Mouse (Mus musculus) cerebellum, adult 11 months (tissue): ENCODE data around the gene Ubr1.
A peak's percentile ranks its signal among the peaks of the same experiment; 100 is the strongest.
"Not testable (repeated sequence)": the region's sequence is repeated elsewhere in the genome, so short reads cannot be mapped to it uniquely, and the experiment has no call there.

ENCODE experiments used
- DNase-seq: peaks from one replicate; pipeline ENCODE4 v3.0.0; 2022

Ubr1 gene

GRCm38 (mm10) chr2:120970559-120971080, at the start of gene Ubr1:
TSS of gene Ubr1 (minus strand) at chr2:120970715.
- DNase-seq, result peak; percentile 80

- no peak for DNase-seq
These were observed 46.6 kb upstream of the Ubr1 start for GRCm38 (mm10) chr2:121017151-121017550.

DNA sequence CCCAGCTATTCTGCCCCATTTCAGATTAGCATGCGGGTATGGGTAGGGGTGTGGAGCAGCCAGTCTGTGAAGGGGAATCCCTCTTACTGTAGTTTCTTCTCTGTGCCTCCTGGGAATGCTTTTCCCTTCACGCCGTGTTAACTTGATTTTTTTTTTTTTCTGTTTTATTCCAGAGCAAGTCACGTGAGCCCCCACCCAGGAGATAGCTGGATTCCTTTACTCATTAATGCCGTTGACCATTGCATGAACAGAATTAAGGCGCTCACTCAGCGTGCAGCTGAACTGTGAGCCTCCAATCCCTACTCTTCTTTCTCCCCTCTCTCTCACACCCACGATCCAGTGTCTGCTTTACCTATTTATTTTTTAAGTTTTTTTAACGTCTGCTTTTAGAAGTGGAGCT, 45.7 kb upstream of the Ubr1 start:
- no peak for DNase-seq

- DNase-seq, result no peak
These were observed 45.0 kb upstream of the Ubr1 start for GRCm38 (mm10) chr2:121015507-121015906.

GRCm38 (mm10) chr2:121012676-121013075, 42.2 kb upstream of the Ubr1 start:
- no peak for DNase-seq

GRCm38 (mm10) chr2:121009071-121009677, 38.7 kb upstream of the Ubr1 start:
- DNase-seq, result no peak

GRCm38 (mm10) chr2:121008664-121009007, 38.1 kb upstream of the Ubr1 start:
- DNase-seq, result no peak

- DNase-seq, result peak; percentile 79
These were observed 37.6 kb upstream of the Ubr1 start, which contains the start of gene Ccndbp1 for GRCm38 (mm10) chr2:121007925-121008663. TSS of gene Ccndbp1 (plus strand) at chr2:121008403.

DNA sequence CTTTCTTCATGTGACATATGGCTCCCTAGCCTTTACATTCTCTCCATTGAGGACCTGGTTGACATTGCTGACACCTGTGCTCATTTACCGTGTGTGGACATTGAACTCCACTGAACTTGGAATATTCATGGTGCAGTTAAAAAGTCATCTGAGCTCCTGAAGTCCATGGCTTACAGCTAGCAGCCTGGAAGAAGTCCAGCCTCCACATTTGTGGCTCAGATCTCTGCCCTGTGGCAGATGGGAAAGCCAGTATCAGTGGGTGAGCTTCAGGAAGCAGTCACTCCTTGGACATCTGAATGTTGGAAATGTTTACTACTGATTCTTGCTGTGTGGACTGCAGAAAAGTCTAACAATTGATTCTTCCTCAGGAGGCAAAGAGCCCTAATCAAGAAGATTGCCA, 36.5 kb upstream of the Ubr1 start:
- DNase-seq, result peak; percentile 83

DNA sequence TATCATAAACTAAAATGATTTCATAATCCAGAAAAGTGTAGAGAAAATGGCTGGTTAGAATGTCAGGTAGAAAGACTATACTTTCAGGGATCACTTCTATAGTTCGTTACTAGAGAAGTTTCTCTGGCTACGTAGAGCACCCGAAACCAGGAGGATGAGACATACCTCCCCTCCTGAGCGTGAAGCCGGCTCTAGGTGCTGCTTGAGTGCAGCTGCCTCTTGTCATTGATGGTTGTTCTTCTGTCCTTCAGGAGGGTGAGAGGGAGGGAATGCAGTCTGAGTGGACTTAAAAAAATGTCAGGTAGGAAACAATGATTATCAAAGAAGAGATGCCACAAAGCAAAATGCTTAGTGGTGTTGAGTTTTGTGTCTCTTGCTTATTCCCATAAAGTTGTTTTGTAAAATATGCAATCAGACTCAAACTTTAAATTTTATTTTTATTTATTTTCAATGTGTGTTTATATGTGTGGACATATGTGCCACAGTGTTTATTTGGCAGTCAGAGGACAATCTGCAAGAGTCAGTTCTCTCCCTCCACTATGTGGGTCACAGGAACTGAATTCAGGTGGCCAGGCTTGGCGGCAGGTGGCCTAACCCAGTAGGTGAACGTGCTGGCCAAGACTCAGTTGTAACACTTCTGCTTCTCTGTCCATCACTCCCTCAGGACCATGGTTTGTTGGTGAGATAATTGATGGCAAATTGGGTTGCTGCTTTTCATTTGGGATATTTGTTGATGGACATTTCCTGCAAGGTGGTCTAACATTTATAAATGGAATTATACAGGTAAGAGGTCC, 33.7 kb upstream of the Ubr1 start:
- peak; percentile 81 for DNase-seq

DNA sequence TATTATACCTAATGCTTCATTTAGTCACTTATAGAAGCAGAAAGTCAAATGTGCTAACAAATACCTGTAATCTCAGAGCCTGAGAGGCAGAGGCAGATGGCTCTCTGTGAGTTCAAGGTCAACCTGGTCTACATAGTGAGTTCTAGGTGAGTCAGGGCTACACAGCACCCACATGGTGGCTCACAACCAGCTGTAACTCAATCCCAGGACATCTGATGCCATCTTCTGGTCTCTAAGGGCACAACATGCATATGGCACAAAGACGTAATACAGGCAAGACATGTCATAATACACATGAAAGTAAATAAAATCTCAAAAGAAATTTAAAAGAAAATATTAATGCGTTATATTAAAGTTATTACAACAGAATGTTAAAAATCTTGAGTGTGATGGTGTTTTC, 33.1 kb upstream of the Ubr1 start:
- no peak for DNase-seq

DNA sequence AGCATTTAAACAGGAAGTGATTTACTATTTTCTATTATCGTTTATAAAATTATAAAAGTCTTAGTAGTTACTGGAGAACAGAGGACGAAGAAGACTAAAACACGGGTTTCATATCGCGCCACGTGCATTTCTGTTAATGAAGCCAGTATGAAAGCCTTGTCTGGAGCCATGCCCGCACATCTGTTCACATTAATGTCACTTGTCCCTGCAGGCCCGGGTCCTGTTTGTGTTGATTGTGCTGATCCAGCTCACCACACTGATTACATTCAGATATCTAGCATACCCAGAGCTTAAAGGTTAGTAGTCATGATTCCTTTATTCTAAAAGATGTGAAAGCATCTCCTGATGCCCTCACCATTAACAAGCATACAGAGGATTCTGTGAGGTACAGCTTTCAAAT, 28.3 kb upstream of the Ubr1 start:
- no peak for DNase-seq

- DNase-seq, result not testable (repeated sequence)
These were observed 26.1 kb upstream of the Ubr1 start for GRCm38 (mm10) chr2:120996607-120997006.

GRCm38 (mm10) chr2:120991196-120991595, 20.7 kb upstream of the Ubr1 start:
- no peak for DNase-seq

- no peak for DNase-seq
These were observed 14.7 kb upstream of the Ubr1 start for GRCm38 (mm10) chr2:120985241-120985640.

DNA sequence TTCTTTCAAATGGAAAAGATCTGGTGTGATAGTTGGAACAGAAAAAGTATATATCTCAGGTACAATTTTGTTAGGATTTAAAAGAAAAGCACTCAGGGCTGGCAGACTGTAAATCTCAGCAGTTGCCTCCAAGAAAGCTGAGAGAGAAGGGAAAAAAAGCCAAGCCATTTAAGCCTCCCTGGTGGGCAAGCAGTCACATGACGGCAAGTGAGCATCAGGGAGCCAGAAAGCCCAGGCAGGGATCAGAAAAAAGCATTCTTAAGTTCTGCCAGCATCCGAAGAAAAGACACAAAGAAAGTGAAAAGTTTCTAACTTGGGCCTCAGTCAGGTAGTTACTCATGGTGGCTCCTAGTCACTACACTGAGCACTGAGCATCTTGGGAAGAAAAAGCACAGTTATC, 13.1 kb upstream of the Ubr1 start:
- DNase-seq, result no peak

DNA sequence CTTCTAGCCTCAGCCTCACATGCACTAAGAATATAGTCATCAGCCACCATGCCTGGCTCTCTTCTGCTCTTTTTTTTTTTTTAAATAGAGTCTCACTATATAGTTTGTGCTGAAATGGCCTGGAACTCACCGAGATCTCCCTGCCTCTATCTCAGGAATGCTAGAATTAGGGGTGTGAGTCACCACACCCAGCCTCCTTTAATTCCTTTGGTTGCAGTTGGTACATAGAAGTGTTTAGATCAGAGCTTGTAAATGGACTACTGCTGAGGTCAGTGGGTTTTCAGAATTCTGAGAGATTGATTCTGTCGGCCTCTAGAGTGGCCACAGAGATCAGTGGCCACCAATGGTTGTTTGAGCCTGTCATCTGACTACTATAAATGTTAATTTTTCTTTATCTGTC, 10.3 kb upstream of the Ubr1 start:
- no peak for DNase-seq

DNA sequence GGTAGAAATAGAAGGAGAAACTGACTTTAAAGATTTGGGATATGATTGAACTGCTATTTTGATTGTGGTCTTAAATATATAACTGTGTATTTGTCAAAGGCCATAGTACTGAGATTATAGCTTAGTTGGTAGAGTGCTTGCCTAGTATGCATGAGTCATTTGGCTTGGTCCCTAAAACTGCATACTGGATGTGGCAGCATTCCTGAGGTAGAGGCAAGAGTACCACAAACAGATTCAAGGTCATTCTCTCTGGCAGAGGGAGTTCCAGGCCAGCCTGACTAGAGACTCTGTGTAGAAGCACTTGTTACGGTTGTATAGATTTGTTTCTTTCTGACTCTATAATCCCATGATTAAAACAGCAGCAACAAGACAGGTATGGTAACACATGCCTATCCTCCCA, 9.3 kb upstream of the Ubr1 start:
- DNase-seq, result no peak

DNA sequence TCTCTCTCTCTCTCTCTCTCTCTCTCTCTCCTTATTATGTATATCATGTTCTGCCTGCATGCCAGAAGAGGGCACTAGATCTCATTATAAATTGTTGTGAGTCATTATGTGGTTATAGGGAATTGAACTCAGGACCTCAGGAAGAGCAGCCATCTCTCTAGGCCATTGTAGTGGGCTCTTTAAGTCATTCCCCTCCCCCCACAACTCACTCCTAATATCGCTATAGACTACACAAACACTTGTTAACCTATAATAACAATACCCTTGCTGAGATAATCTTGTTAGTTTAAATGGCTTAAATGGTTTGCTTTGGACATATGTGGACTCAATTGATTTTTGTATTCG, 8.2 kb upstream of the Ubr1 start:
- DNase-seq, result no peak

GRCm38 (mm10) chr2:120977926-120978692, 7.6 kb upstream of the Ubr1 start:
- no peak for DNase-seq

DNA sequence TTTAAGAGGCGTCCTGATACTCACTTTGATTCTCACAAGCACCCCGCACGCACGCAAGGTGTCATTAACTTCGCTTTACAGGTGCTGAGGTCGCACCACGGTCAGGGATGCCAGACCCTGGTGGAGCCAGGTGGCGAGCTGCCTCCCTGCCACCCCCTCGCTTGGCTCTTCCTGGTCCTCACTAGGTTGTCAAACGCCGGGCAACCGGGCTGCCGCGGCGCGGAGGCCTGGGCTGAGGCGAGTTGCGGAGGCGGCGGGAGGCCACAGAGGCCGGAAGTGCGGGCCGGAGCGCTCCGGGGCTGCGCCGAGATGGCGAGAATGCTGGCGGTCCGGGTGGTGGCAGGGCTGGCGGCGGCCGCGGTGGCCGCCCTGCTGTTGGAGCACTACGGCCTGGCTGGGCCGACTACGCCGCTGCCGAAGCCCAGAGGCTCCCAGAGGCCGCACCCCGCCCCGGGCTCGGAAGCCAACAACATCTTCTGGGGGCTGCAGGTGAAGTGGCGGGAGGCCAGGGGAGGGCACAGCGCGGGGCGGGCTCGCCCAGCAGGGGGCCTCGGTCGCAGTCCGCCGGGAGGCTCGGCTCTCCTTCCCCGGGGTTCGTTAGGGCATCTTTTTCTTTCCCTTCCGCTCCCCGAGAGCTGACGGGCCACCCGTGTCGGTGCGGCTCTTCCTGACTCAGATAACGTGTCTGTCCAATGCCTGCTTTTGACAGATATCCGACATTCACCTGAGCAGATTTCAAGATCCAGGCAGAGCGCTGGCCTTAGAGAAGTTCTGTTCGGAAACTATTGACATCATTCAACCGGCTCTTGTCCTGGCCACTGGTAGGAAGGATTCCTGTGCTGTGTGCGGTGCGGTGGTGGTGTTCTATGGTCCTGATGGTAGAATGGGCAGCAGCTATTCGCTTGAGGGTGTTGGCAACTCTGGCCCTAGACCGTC, 6.7 kb upstream of the Ubr1 start, which contains the start of gene Tmem62:
Gene Tmem62 (plus strand): TSS at position 28 of the 936 bp plus-strand sequence.
- peak; percentile 74 for DNase-seq

GRCm38 (mm10) chr2:120976308-120976707, 5.8 kb upstream of the Ubr1 start:
- no peak for DNase-seq
